Mouse (Mus musculus): Measurements from ENCODE around the gene Pomgnt2. TPM values are rescaled to one million over a fixed set of nuclear protein-coding genes. Genes with fewer than 3 reads are reported as not detected.

Pomgnt2 gene
- polyA plus RNA-seq, 1 experiment from 2014 or later, result 16.5 TPM

DNA sequence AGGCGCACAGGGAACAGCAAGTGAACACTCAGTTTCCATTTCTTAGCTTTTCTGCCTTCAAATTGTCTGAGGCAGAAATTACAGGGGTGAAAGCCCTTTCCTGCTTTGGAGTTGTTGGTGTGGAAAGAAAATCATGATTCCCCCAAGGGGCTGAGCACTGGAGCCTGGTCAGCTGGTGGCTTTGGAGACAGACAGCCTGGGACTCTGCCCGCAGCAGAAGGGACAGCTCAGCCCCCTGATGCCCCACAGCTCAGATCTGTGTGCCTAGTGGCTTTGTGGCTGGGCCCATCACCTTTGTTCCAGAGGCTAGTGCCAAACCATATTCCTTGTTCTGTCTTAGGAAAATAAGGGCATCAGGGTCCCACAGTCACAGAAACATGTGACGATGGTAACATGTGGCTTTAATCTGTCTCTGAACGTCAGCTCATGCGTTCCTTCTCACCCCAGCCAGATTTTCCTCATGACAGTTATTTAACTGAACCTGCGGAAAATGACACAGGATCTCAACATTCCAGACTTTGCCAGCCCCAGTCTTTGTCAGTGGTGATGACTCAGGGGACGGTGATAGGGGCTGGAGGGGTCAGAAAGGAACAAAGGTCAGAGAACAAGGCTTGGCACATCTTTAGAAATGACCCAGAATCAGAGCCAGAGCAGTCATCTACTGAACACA, 36.8 kb downstream of the Pomgnt2 start:
- no peaks in the 10 kb centered on the region for H3K4me1 ChIP-seq
- H3K4me3 ChIP-seq (replicated peaks), result no peak overlapping the region
- no peak overlapping the region for H3K9ac ChIP-seq
- H3K4me2 ChIP-seq, result no peak overlapping the region
- 51% methylated on average over 7 of the region's 7 CpGs for WGBS
- ATAC-seq (ENCODE audit: insufficient read depth, low FRiP score, low read depth), result no peak
- H3K36me3 ChIP-seq, result no peaks in the 10 kb centered on the region
- H3K27me3 ChIP-seq (replicated peaks), result no peaks in the 10 kb centered on the region
- H3K9me3 ChIP-seq, result no peaks in the 10 kb centered on the region
- no peak overlapping the region for H3K27ac ChIP-seq

DNA sequence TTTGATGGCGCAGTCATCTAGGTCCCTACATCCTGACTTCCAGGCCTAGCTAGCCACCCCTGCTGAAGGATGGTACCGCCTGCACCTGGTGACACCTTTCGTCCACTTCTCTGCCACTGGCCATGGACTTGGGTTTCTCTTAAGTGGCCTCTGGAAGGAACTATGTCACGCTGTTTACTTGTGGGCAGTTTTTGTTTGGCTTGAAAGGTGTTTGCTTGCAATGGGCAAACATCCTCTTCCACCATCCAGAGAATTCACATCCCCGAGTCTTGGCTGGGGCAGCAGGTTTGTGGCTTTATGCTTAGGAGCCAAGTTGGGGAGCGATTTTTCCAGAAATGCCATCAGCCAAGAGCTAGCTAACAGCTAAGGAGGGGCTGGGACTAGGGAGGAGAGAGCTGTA, 44.3 kb downstream of the Pomgnt2 start:
- 83% methylated on average over 6 of the region's 6 CpGs for WGBS
- H3K9ac ChIP-seq, result no peak overlapping the region

DNA sequence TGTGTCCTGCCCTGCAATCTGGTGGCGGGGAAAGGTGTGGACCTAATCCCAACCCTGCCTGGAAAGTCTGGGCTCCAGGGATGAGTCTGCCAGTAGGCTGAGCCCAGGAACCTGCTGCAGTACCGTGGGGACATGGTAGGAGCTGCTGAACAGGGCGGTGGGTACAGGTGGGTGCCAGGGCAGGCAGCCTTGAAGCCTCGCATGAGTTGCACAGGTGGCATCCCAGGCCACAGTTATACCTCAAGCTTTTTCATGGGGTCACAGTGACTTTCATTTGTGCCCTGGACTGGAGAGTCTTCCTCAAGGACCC, 45.8 kb downstream of the Pomgnt2 start:
- peak overlapping the region; percentile 68 for H3K4me2 ChIP-seq
- no peaks in the 10 kb centered on the region for H3K9me3 ChIP-seq
- 35% methylated on average over 4 of the region's 4 CpGs for WGBS
- H3K4me3 ChIP-seq (replicated peaks), result peak overlapping the region; percentile 44
- 0 out of 2 replicates have a peak overlapping the region, but pooled peaks have one; percentile 22 for H3K9ac ChIP-seq
- peaks cover 18% of the 10 kb centered on the region for H3K4me1 ChIP-seq
- ATAC-seq (ENCODE audit: insufficient read depth, low FRiP score, low read depth), result no peak; the same call in 1 of the 2 replicates
- peak overlapping the region; percentile 91 for H3K27ac ChIP-seq
- no peaks in the 10 kb centered on the region for H3K36me3 ChIP-seq
- H3K27me3 ChIP-seq (replicated peaks), result no peaks in the 10 kb centered on the region

More for the DNA sequence above, 44.3 kb downstream of the Pomgnt2 start:
- Histone ChIP-seq H3K9me3 (no peaks in the 10 kb centered on the region), H3K27ac (no peak overlapping the region), H3K27me3 (replicated peaks) (no peaks in the 10 kb centered on the region), H3K4me2 (no peak overlapping the region), H3K4me1 (peaks cover 18% of the 10 kb centered on the region), H3K4me3 (replicated peaks) (no peak overlapping the region), H3K36me3 (no peaks in the 10 kb centered on the region)
- ATAC-seq (ENCODE audit: insufficient read depth, low FRiP score, low read depth), result no peak

DNA sequence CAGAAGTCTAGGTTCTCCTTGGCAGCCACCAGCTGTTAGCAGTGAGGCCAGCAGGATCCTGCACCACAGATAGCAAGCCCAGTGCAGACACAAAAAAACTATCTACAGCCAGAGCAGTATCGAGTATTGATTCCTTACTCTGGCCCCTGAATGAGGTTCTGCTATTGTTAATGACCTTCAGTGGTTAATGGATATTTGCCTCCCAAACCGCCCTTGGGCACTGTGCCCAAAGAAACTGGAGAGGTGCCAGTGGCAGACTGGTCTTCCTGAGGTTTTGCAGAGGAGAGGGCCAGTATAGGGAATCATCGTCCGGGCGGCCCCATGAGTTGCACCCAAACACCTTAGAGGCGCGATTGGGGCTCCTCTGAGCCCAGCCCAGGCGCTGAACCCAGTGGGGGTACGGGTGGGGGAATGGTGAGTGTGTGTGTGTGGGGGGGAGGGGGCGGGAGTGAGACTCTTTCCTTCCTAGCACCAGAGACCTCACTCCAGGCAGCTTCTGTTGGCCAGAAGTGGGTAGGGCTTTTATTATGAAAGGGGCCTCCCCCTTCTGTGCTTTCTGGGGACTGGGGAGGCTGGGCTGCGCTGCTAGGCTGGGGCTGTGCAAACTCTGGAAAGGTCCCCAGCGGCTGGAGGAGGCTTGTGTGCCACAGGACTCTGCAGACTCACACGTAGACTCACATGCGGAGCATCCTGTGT, 46.3 kb downstream of the Pomgnt2 start, which contains the start of gene Fam198a:
Gene Fam198a (plus strand): TSS at position 571 of the 696 bp plus-strand sequence.
- Histone ChIP-seq H3K4me3 (replicated peaks) (peak within 1 kb of the TSS; percentile 44), H3K27me3 (replicated peaks) (no peaks in the 10 kb centered on the region), H3K4me2 (peak within 1 kb of the TSS; percentile 68), H3K36me3 (no peaks in the 10 kb centered on the region), H3K27ac (peak within 1 kb of the TSS; percentile 91), H3K9me3 (no peaks in the 10 kb centered on the region), H3K9ac (0 out of 2 replicates have a peak within 1 kb of the TSS, but pooled peaks have one; percentile 22), H3K4me1 (peaks cover 18% of the 10 kb centered on the region)
- ATAC-seq (ENCODE audit: insufficient read depth, low FRiP score, low read depth), result peak; percentile 91
- 5% methylated on average over 14 of the region's 14 CpGs for WGBS

DNA sequence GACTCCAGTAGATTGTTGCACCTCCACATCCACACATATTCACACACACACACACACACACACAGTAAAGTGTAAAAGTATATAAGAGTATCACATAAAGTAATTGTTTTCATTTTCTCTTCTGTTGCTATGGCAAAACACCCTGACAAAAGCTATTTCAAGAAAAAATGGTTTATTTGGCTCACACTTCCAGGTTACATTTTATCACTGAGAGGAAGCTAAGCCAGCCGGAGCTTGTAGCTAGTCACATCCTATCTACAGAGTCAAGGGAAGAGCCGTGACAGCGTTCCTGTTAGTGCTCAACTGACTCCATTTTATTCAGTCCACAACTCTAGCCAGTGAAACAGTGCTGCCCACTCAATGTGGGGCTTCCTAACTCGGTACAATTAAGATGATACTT, 48.5 kb downstream of the Pomgnt2 start:
- Histone ChIP-seq H3K27me3 (replicated peaks) (no peaks in the 10 kb centered on the region), H3K36me3 (no peaks in the 10 kb centered on the region), H3K4me3 (replicated peaks) (no peak overlapping the region), H3K9me3 (no peaks in the 10 kb centered on the region), H3K27ac (no peak overlapping the region), H3K4me1 (peaks cover 18% of the 10 kb centered on the region), H3K4me2 (no peak overlapping the region), H3K9ac (no peak overlapping the region)
- no peak for ATAC-seq (ENCODE audit: insufficient read depth, low FRiP score, low read depth)
- 62% methylated on average over 4 of the region's 4 CpGs for WGBS

DNA sequence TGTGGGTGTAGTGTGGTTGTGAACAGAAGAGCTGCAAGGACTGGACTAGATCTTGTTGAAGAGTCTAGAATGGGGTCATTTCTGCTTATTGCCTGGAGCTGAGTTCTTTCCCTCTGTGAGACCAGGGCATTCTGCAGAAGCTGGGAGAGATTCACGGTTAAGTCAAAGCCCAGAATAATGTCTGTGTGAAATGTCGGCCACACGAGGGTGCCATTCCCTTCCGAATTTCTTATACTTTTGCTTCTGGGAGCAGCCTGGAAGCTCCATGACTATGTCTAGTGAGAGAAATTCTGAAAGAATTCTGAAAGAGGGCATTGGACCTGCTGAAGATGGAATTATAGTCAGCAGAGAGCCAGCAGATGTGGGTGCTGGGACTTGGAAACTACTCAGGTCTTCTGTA, 49.1 kb downstream of the Pomgnt2 start:
- H3K27ac ChIP-seq, result no peak overlapping the region
- no peaks in the 10 kb centered on the region for H3K27me3 ChIP-seq (replicated peaks)
- H3K9ac ChIP-seq, result no peak overlapping the region
- H3K4me1 ChIP-seq, result peaks cover 17% of the 10 kb centered on the region
- no peak overlapping the region for H3K4me3 ChIP-seq (replicated peaks)
- no peak overlapping the region for H3K4me2 ChIP-seq
- WGBS, result 8% methylated on average over 4 of the region's 4 CpGs
- ATAC-seq (ENCODE audit: insufficient read depth, low FRiP score, low read depth), result no peak
- H3K9me3 ChIP-seq, result no peaks in the 10 kb centered on the region
- no peaks in the 10 kb centered on the region for H3K36me3 ChIP-seq

DNA sequence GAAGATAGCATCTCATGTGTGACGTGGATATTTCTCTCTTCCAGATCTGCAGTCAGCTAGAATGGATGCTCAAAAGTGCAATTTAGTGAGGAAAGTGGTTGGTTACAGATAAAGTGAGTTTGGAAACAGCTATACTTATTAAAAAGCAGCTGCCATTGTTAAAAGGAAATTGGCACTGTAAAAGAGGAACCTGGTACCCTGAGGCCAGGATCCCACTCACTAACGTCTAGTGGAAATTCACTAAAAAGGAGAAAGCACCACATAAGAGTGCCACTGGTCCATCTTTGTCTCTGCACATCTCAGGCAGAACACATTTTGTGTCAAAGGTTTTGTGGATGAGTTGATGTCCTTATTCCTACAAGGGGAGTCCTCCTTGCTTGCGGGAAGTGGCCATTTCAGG, 53.3 kb downstream of the Pomgnt2 start:
- 82% methylated on average over 3 of the region's 3 CpGs for WGBS
- ATAC-seq (ENCODE audit: insufficient read depth, low FRiP score, low read depth), result no peak
- H3K4me1 ChIP-seq, result no peaks in the 10 kb centered on the region

DNA sequence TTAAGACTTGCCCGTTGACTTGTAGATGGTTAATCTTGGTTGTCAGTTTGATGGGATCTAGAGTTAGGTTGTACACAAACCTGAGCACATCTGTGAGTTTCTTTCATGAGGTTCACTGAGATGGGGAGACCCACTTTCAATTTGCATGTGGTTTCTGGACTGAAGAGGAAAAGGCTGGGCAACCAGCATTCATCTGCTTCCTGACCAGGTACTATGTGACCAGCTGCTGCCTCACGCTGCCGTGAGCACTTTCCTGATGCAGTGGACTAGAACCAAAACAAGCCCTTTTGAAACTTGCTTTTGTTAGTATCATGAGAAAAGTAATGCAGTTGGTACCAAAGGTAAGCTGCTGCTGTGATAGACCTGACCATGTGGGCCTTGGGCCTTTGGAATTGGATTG, 53.9 kb downstream of the Pomgnt2 start:
- H3K36me3 ChIP-seq, result no peaks in the 10 kb centered on the region
- no peak overlapping the region for H3K9ac ChIP-seq
- H3K27me3 ChIP-seq (replicated peaks), result no peaks in the 10 kb centered on the region
- H3K9me3 ChIP-seq, result no peaks in the 10 kb centered on the region
- no peaks in the 10 kb centered on the region for H3K4me1 ChIP-seq
- H3K27ac ChIP-seq, result no peak overlapping the region
- no peak for ATAC-seq (ENCODE audit: insufficient read depth, low FRiP score, low read depth)
- no peak overlapping the region for H3K4me3 ChIP-seq (replicated peaks)
- whole genome bisulfite sequencing, result 83% methylated on average over 3 of the region's 3 CpGs
- H3K4me2 ChIP-seq, result no peak overlapping the region

More for the DNA sequence above, 53.3 kb downstream of the Pomgnt2 start:
- H3K4me3 ChIP-seq (replicated peaks), result no peak overlapping the region
- H3K36me3 ChIP-seq, result no peaks in the 10 kb centered on the region
- no peak overlapping the region for H3K27ac ChIP-seq
- no peak overlapping the region for H3K4me2 ChIP-seq
- H3K9ac ChIP-seq, result no peak overlapping the region
- H3K27me3 ChIP-seq (replicated peaks), result no peaks in the 10 kb centered on the region
- no peaks in the 10 kb centered on the region for H3K9me3 ChIP-seq

DNA sequence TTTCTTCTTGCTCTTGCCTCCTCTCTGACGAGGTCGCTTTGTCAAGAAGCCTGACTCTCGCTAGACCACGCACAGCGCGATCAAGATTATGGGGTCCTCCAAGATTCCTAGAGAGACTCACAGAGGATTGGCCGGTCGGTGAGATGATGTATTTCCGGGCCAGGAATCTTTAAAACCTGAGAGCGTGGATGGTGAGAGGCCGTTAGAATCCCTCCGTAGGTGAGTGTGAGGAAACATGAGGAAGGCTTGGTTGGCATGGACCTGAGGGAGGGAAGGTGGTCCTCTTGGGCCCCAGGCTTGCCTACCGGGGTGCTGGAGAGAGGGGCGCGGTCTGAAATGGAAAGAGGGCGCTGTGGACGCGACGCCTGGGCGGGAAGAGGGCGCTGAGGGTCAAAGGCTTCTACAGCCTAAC, 59.0 kb downstream of the Pomgnt2 start:
- no peaks in the 10 kb centered on the region for H3K36me3 ChIP-seq
- no peaks in the 10 kb centered on the region for H3K4me1 ChIP-seq
- peak overlapping the region; percentile 45 for H3K4me2 ChIP-seq
- WGBS, result 53% methylated on average over 21 of the region's 21 CpGs
- peak; percentile 58; the same call in 1 of the 2 replicates for ATAC-seq (ENCODE audit: insufficient read depth, low FRiP score, low read depth)
- H3K9me3 ChIP-seq, result no peaks in the 10 kb centered on the region
- no peak overlapping the region for H3K27ac ChIP-seq
- peak overlapping the region; percentile 41 for H3K9ac ChIP-seq
- peak overlapping the region; percentile 46 for H3K4me3 ChIP-seq (replicated peaks)
- no peaks in the 10 kb centered on the region for H3K27me3 ChIP-seq (replicated peaks)

DNA sequence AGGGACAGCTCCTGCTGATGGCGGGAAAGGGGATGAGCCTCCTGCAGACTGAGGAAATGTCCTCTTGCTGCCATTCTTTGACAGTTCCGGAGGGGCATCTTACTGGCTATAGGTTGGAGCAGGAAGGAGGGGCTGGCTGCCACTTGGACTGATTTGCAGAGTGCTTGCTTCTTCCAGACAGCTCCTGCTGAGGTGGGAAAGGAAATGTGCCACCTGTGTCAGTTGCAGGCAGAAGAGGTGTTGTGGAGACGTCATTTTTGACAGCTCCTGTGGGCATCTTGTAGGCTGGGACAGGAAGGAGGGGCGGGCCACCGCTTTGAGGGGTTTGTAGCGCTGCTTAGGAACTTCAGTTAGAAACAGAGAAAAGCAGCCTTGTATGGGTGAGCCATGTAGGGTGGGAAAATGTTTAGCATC, 59.5 kb downstream of the Pomgnt2 start:
- Histone ChIP-seq H3K27me3 (replicated peaks) (no peaks in the 10 kb centered on the region), H3K4me3 (replicated peaks) (peak overlapping the region; percentile 46), H3K9ac (no peak overlapping the region), H3K27ac (no peak overlapping the region), H3K36me3 (no peaks in the 10 kb centered on the region), H3K9me3 (no peaks in the 10 kb centered on the region), H3K4me1 (no peaks in the 10 kb centered on the region), H3K4me2 (peak overlapping the region; percentile 45)
- peak; percentile 27; the same call in 1 of the 2 replicates for ATAC-seq (ENCODE audit: insufficient read depth, low FRiP score, low read depth)
- 53% methylated on average over 6 of the region's 6 CpGs for WGBS

DNA sequence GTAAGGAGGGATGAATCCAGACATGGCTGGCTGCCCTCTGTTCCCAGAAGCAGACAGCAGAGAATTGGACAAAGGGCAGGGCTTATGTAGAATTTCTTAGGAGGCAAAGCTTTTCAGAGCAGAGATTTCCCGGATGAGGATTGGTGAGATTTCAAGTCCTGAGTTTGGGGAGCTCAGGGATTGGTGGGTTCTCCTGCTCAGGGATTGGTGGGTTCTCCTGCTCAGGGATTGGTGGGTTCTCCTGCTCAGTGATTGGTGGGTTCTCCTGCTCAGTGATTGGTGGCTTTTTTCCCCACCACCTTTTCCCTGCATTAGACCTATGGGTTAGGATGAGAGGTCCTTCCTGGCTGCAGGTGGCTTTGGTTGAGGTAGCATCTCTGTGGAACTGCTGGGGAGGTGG, 60.0 kb downstream of the Pomgnt2 start:
- no peak overlapping the region for H3K9ac ChIP-seq
- 71% methylated on average over 1 of the region's 1 CpGs for WGBS
- no peak overlapping the region for H3K27ac ChIP-seq
- peak overlapping the region; percentile 45; the same call in 1 of the 2 replicates for H3K4me2 ChIP-seq
- ATAC-seq (ENCODE audit: insufficient read depth, low FRiP score, low read depth), result no peak
- no peaks in the 10 kb centered on the region for H3K27me3 ChIP-seq (replicated peaks)
- no peaks in the 10 kb centered on the region for H3K9me3 ChIP-seq
- H3K4me3 ChIP-seq (replicated peaks), result no peak overlapping the region
- H3K4me1 ChIP-seq, result no peaks in the 10 kb centered on the region
- H3K36me3 ChIP-seq, result no peaks in the 10 kb centered on the region

DNA sequence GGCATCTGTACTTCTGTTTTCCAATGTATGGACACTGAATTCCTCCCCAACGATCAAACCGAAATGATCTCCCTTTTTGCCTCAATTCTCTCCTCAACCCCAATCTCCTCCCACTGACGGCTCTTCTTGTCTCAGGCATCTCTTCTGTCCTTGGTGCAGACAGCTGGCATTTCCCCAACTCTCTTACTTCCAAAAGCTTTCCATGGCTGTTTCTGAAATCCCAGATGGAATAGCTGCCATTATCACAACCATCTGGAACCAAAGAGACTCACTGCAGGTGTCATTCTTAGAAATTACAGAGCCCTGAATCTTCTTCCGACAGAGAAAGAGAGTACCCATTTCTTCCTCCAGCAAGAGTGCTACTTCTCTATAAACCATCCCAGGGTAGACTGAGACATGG, 62.1 kb downstream of the Pomgnt2 start:
- ATAC-seq (ENCODE audit: insufficient read depth, low FRiP score, low read depth), result no peak
- Histone ChIP-seq H3K4me2 (no peak overlapping the region), H3K36me3 (no peaks in the 10 kb centered on the region), H3K27me3 (replicated peaks) (no peaks in the 10 kb centered on the region), H3K4me1 (no peaks in the 10 kb centered on the region), H3K9ac (no peak overlapping the region), H3K4me3 (replicated peaks) (no peak overlapping the region), H3K27ac (no peak overlapping the region), H3K9me3 (no peaks in the 10 kb centered on the region)
- WGBS, result 87% methylated on average over 4 of the region's 4 CpGs
